Mouse (Mus musculus): ENCODE measurements around the gene Gsdma3. TPM values are rescaled to one million over a fixed set of nuclear protein-coding genes. Genes with fewer than 3 reads are reported as not detected.

The Gsdma3 gene
- total and polyA plus RNA-seq, 3 experiments = 2.7 to 2.9 TPM; not detected in 1

- Histone ChIP-seq H3K9ac (ENCODE audit: low read depth, low read length) (no peak overlapping the region), H3K79me2 (replicated peaks; ENCODE audit: control insufficient read depth, insufficient read depth, low read length) (no peaks in the 10 kb centered on the region), H3K4me1 (ENCODE audit: control insufficient read depth, insufficient read depth, low read length) (no peaks in the 10 kb centered on the region), H3K4me3 (no peak overlapping the region), H3K27me3 (ENCODE audit: control insufficient read depth, insufficient read depth, low read length) (no peaks in the 10 kb centered on the region), H3K27ac (no peak overlapping the region), H3K36me3 (ENCODE audit: control insufficient read depth, insufficient read depth, low read length) (no peaks in the 10 kb centered on the region)
- no peak for DNase-seq
- intact Hi-C loops (cut with DNase I) = loop anchor here (5.0 kb wide), 1 partner anchor 253 kb away; no protein-coding TSS in a partner anchor
- 66% methylated on average over 6 of the region's 6 CpGs for WGBS
- TF ChIP-seq POLR2A (IDR thresholded peaks at IDR 0.05; ENCODE audit: insufficient read depth, low read depth, low read length) (no peak), CTCF (IDR thresholded peaks at IDR 0.05) (no peak), EP300 (IDR thresholded peaks at IDR 0.05; ENCODE audit: insufficient read depth, low read depth, low read length) (no peak)
Measured at GRCm38 (mm10) chr11:98595021-98595420, 31.1 kb upstream of the Gsdma3 start.

- H3K27me3 ChIP-seq (ENCODE audit: control insufficient read depth, insufficient read depth, low read length) = no peaks in the 10 kb centered on the region
- 62% methylated on average over 10 of the region's 10 CpGs for WGBS
- H3K36me3 ChIP-seq (ENCODE audit: control insufficient read depth, insufficient read depth, low read length) = no peaks in the 10 kb centered on the region
- H3K9ac ChIP-seq (ENCODE audit: low read depth, low read length) = no peak overlapping the region
- no peak for DNase-seq
- no peak overlapping the region for H3K4me3 ChIP-seq
- no peaks in the 10 kb centered on the region for H3K4me1 ChIP-seq (ENCODE audit: control insufficient read depth, insufficient read depth, low read length)
- H3K27ac ChIP-seq = no peak overlapping the region
- H3K79me2 ChIP-seq (replicated peaks; ENCODE audit: control insufficient read depth, insufficient read depth, low read length) = no peaks in the 10 kb centered on the region
- TF ChIP-seq EP300 (IDR thresholded peaks at IDR 0.05; ENCODE audit: insufficient read depth, low read depth, low read length) = no peak
- TF ChIP-seq POLR2A (IDR thresholded peaks at IDR 0.05; ENCODE audit: insufficient read depth, low read depth, low read length) = no peak
- no peak for TF ChIP-seq CTCF (IDR thresholded peaks at IDR 0.05)
- intact Hi-C loops (cut with DNase I) = loop anchor here (5.0 kb wide), 1 partner anchor 253 kb away; no protein-coding TSS in a partner anchor
Measured at GRCm38 (mm10) chr11:98595473-98595872, 30.7 kb upstream of the Gsdma3 start.

GRCm38 (mm10) chr11:98595955-98596354 is 30.2 kb upstream of the Gsdma3 start:
- Histone ChIP-seq H3K27ac (no peak overlapping the region), H3K9ac (ENCODE audit: low read depth, low read length) (no peak overlapping the region), H3K36me3 (ENCODE audit: control insufficient read depth, insufficient read depth, low read length) (no peaks in the 10 kb centered on the region), H3K4me1 (ENCODE audit: control insufficient read depth, insufficient read depth, low read length) (no peaks in the 10 kb centered on the region), H3K79me2 (replicated peaks; ENCODE audit: control insufficient read depth, insufficient read depth, low read length) (no peaks in the 10 kb centered on the region), H3K4me3 (no peak overlapping the region), H3K27me3 (ENCODE audit: control insufficient read depth, insufficient read depth, low read length) (no peaks in the 10 kb centered on the region)
- 68% methylated on average over 3 of the region's 3 CpGs for WGBS
- DNase-seq = no peak
- intact Hi-C loops (cut with DNase I) = loop anchor here (2.0 to 5.0 kb wide), 2 partner anchors 45 to 254 kb away; partner anchors contain the start of gene Zpbp2
- no peak for TF ChIP-seq CTCF (IDR thresholded peaks at IDR 0.05)
- no peak for TF ChIP-seq EP300 (IDR thresholded peaks at IDR 0.05; ENCODE audit: insufficient read depth, low read depth, low read length)
- no peak for TF ChIP-seq POLR2A (IDR thresholded peaks at IDR 0.05; ENCODE audit: insufficient read depth, low read depth, low read length)

GRCm38 (mm10) chr11:98597363-98597762 is 28.8 kb upstream of the Gsdma3 start:
- intact Hi-C loops (cut with DNase I) = loop anchor here (2.0 to 5.0 kb wide), 2 partner anchors 47 to 255 kb away; partner anchors contain the start of gene Zpbp2
- H3K36me3 ChIP-seq (ENCODE audit: control insufficient read depth, insufficient read depth, low read length) = no peaks in the 10 kb centered on the region

GRCm38 (mm10) chr11:98597991-98598390 is 28.2 kb upstream of the Gsdma3 start, which contains the start of gene Lrrc3c:
TSS of gene Lrrc3c (plus strand) at chr11:98598291.
- no peak for TF ChIP-seq CTCF (IDR thresholded peaks at IDR 0.05)
- TF ChIP-seq EP300 (IDR thresholded peaks at IDR 0.05; ENCODE audit: insufficient read depth, low read depth, low read length) = no peak
- TF ChIP-seq POLR2A (IDR thresholded peaks at IDR 0.05; ENCODE audit: insufficient read depth, low read depth, low read length) = no peak
- Histone ChIP-seq H3K27me3 (ENCODE audit: control insufficient read depth, insufficient read depth, low read length) (no peaks in the 10 kb centered on the region), H3K36me3 (ENCODE audit: control insufficient read depth, insufficient read depth, low read length) (no peaks in the 10 kb centered on the region), H3K9ac (ENCODE audit: low read depth, low read length) (no peak within 1 kb of the TSS), H3K27ac (no peak within 1 kb of the TSS), H3K4me3 (no peak within 1 kb of the TSS), H3K79me2 (replicated peaks; ENCODE audit: control insufficient read depth, insufficient read depth, low read length) (no peaks in the 10 kb centered on the region), H3K4me1 (ENCODE audit: control insufficient read depth, insufficient read depth, low read length) (no peaks in the 10 kb centered on the region)
- 81% methylated on average over 8 of the region's 8 CpGs for WGBS
- no peak for DNase-seq
- intact Hi-C loops (cut with DNase I) = loop anchor here (2.0 to 5.0 kb wide), 2 partner anchors 47 to 256 kb away; partner anchors contain the start of gene Zpbp2

More at GRCm38 (mm10) chr11:98597363-98597762, 28.8 kb upstream of the Gsdma3 start:
- TF ChIP-seq POLR2A (IDR thresholded peaks at IDR 0.05; ENCODE audit: insufficient read depth, low read depth, low read length) (no peak), EP300 (IDR thresholded peaks at IDR 0.05; ENCODE audit: insufficient read depth, low read depth, low read length) (peak; percentile 67; the same call in 1 of the 2 replicates), CTCF (IDR thresholded peaks at IDR 0.05) (peak; percentile 79)
- peak in 1 of 2 experiments; percentile 65 for DNase-seq
- Histone ChIP-seq H3K4me3 (no peak overlapping the region), H3K79me2 (replicated peaks; ENCODE audit: control insufficient read depth, insufficient read depth, low read length) (no peaks in the 10 kb centered on the region), H3K27ac (no peak overlapping the region), H3K27me3 (ENCODE audit: control insufficient read depth, insufficient read depth, low read length) (no peaks in the 10 kb centered on the region), H3K4me1 (ENCODE audit: control insufficient read depth, insufficient read depth, low read length) (no peaks in the 10 kb centered on the region), H3K9ac (ENCODE audit: low read depth, low read length) (no peak overlapping the region)
- 25% methylated on average over 6 of the region's 6 CpGs for WGBS

GRCm38 (mm10) chr11:98598851-98599290 is 27.3 kb upstream of the Gsdma3 start:
- no peak for DNase-seq
- Histone ChIP-seq H3K4me1 (ENCODE audit: control insufficient read depth, insufficient read depth, low read length) (no peaks in the 10 kb centered on the region), H3K27me3 (ENCODE audit: control insufficient read depth, insufficient read depth, low read length) (no peaks in the 10 kb centered on the region), H3K9ac (ENCODE audit: low read depth, low read length) (no peak overlapping the region), H3K27ac (no peak overlapping the region), H3K4me3 (no peak overlapping the region), H3K79me2 (replicated peaks; ENCODE audit: control insufficient read depth, insufficient read depth, low read length) (no peaks in the 10 kb centered on the region), H3K36me3 (ENCODE audit: control insufficient read depth, insufficient read depth, low read length) (no peaks in the 10 kb centered on the region)
- intact Hi-C loops (cut with DNase I) = loop anchor here (5.0 kb wide), 1 partner anchor 257 kb away; no protein-coding TSS in a partner anchor
- no peak for TF ChIP-seq POLR2A (IDR thresholded peaks at IDR 0.05; ENCODE audit: insufficient read depth, low read depth, low read length)
- TF ChIP-seq EP300 (IDR thresholded peaks at IDR 0.05; ENCODE audit: insufficient read depth, low read depth, low read length) = no peak
- no peak for TF ChIP-seq CTCF (IDR thresholded peaks at IDR 0.05)
- WGBS = 42% methylated on average over 18 of the region's 18 CpGs

Data from heart, adult 2 months (tissue).